Mouse (Mus musculus) cortical plate, adult 2 months (tissue): ENCODE data around the gene Mfap1a.

Experiments used
- CTCF ChIP-seq: fragments of 200-500 bp; IDR thresholded peaks from 2 replicates; pipeline ENCODE4 v1.5.1; 2011; ENCODE audit warnings: mild to moderate bottlenecking, control low read depth, low read length; ENCODE audit not compliant: insufficient read depth; ENCODE audit errors: extremely low read depth
- POLR2A ChIP-seq: fragments of 200-500 bp; IDR thresholded peaks from 2 replicates; pipeline ENCODE4 v1.6.1; 2011; ENCODE audit warnings: mild to moderate bottlenecking, low read length, control low read depth; ENCODE audit not compliant: insufficient read depth; ENCODE audit errors: extremely low read depth

GRCm38 (mm10) chr2:121452990-121453389, 53.5 kb downstream of the Mfap1a start, which contains the start of gene Hypk:
- TF ChIP-seq CTCF (no peak), POLR2A (0 out of 2 replicates have a peak, but pooled peaks have one; percentile 25)
